In the genomic region with DNA sequence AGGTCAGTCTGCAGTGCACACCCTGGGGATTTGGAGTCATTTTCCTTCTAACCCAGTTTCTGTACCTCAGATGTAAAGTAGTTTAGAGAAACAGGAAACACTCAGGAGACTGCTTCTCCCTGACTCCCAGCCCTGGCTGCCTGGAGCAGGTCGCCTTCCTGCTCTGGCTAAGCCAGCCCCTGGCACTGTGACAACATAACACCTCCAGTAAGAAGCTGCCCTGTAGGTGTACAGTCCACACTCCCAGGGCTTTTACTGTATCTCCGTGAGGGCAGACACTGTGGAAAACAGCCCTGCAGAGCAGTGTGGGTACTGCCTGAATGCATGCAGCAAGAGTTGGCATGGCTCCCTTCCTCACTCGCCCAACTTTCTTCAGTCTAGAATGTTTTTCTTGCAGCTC, we compare ENCODE assay signal across 9 mouse cellular contexts. TPM values are rescaled to one million over a fixed set of nuclear protein-coding genes. Genes with fewer than 3 reads are reported as not detected.
DNase-seq lines count a peak whose midpoint lies in the region; ATAC-seq and TF ChIP-seq lines count a peak whose summit lies in the region.
"Had no signal": no experiment of that assay in that cellular context is flagged by ENCODE, and none has a peak within 500 bp of the region (broad histone marks: within the 10 kb centered on the region; RNA-seq: fewer than 3 reads in every experiment).

No protein-coding gene starts in this region.

- 10% methylated on average over 3 of the region's 3 CpGs for WGBS in heart, adult 2 months
- 56% methylated on average over 3 of the region's 3 CpGs for WGBS in midbrain, embryonic 15.5 days

- H3K27ac ChIP-seq in brown adipose tissue, adult 24 weeks (replicated peaks; ENCODE audit: low read depth, low read length), result peak overlapping the region; percentile 85
- peak overlapping the region; percentile 91 for H3K27ac ChIP-seq in heart, adult 2 months
- no peak overlapping the region for H3K27ac ChIP-seq in midbrain, embryonic 15.5 days

- peaks cover 56% of the 10 kb centered on the region for H3K4me1 ChIP-seq in brown adipose tissue, adult 24 weeks (ENCODE audit: control insufficient read depth, insufficient read depth, insufficient read length, low read length)
- peaks cover 49% of the 10 kb centered on the region for H3K4me1 ChIP-seq in heart, adult 2 months (ENCODE audit: control insufficient read depth, insufficient read depth, low read length)
- peaks cover 72% of the 10 kb centered on the region for H3K4me1 ChIP-seq in midbrain, embryonic 15.5 days

- TF ChIP-seq CTCF in heart, adult 2 months (IDR thresholded peaks at IDR 0.05), result 0 out of 2 replicates have a peak, but pooled peaks have one; percentile 7

- DNase-seq in 3T3-L1 (ENCODE audit: low read depth, low spot score), result peak; percentile 36
- peak; percentile 64 to 74 for DNase-seq in heart, adult 2 months
- peak; percentile 51 for DNase-seq in kidney, adult 9 months
- DNase-seq in spleen, postnatal 14 days (ENCODE audit: low spot score in 2 of 2), result no peak
- no peak for DNase-seq in ovary, postnatal 10 days (ENCODE audit: low spot score)
- DNase-seq in frontal cortex, postnatal 10 days (ENCODE audit: low spot score in 2 of 2), result no peak

- H3K4me3 ChIP-seq in brown adipose tissue, adult 24 weeks (ENCODE audit: insufficient read depth, low read depth, low read length), result peak overlapping the region; percentile 75
- H3K4me3 ChIP-seq in heart, adult 2 months, result no peak overlapping the region
- peak overlapping the region; percentile 97 for H3K4me3 ChIP-seq in midbrain, embryonic 15.5 days

- intact Hi-C loops in heart, adult 2 months (cut with DNase I), result loop anchor here (5.0 kb wide), 1 partner anchor 353 kb away; no protein-coding TSS in a partner anchor

- no peak for ATAC-seq in midbrain, embryonic 15.5 days (replicated peaks)

- H3K36me3 ChIP-seq in heart, adult 2 months (ENCODE audit: control insufficient read depth, insufficient read depth, low read length), result peaks cover 3% of the 10 kb centered on the region; the same call in 1 of the 2 replicates
- no peaks in the 10 kb centered on the region for H3K36me3 ChIP-seq in midbrain, embryonic 15.5 days (replicated peaks)

- H3K27me3 ChIP-seq in heart, adult 2 months (ENCODE audit: control insufficient read depth, insufficient read depth, low read length), result no peaks in the 10 kb centered on the region
- no peaks in the 10 kb centered on the region for H3K27me3 ChIP-seq in midbrain, embryonic 15.5 days (replicated peaks)

- peaks cover 2% of the 10 kb centered on the region; the same call in 1 of the 2 replicates for H3K79me2 ChIP-seq in heart, adult 2 months (replicated peaks; ENCODE audit: control insufficient read depth, insufficient read depth, low read length)

- TF ChIP-seq POLR2A in heart, adult 2 months (IDR thresholded peaks at IDR 0.05; ENCODE audit: insufficient read depth, low read depth, low read length), result no peak

- peak overlapping the region; percentile 98 for H3K4me2 ChIP-seq in midbrain, embryonic 15.5 days

- 0 out of 2 replicates have a peak, but pooled peaks have one; percentile 52 for TF ChIP-seq EP300 in heart, adult 2 months (IDR thresholded peaks at IDR 0.05; ENCODE audit: insufficient read depth, low read depth, low read length)

- no peaks in the 10 kb centered on the region for H3K9me3 ChIP-seq in midbrain, embryonic 15.5 days

- no peak overlapping the region for H3K9ac ChIP-seq in heart, adult 2 months (ENCODE audit: low read depth, low read length)
- peak overlapping the region; percentile 31; the same call in 1 of the 2 replicates for H3K9ac ChIP-seq in midbrain, embryonic 15.5 days

RNA-seq across cellular contexts. Expression of a gene that starts 3.4 kb away (rescaled TPM):
- 6.0 and 6.9 TPM in 2 replicates for polyA plus RNA-seq in brown adipose tissue, adult 24 weeks (2012; ENCODE audit: insufficient read depth, insufficient read length, missing spikeins)
- 10 to 100 TPM; 10.0 to 11.7 TPM for total RNA-seq in heart, adult 2 months (2021)
- 4.8 and 6.6 TPM in 2 replicates for polyA plus RNA-seq in heart, adult 2 months (2012; rRNA removed)
- 6.8 and 7.1 TPM in 2 replicates for polyA plus RNA-seq in midbrain, embryonic 15.5 days (2015; fragmentation: Nextera tagmentation; extraction: Ambion mirVana)

RNA-seq across cellular contexts. Expression of a gene that starts 11.2 kb away (rescaled TPM):
- not detected in 2 replicates for polyA plus RNA-seq in brown adipose tissue, adult 24 weeks (2012; ENCODE audit: insufficient read depth, insufficient read length, missing spikeins)
- not detected for total RNA-seq in heart, adult 2 months (2021)
- polyA plus RNA-seq in heart, adult 2 months (2012; rRNA removed), result not detected in 2 replicates
- not detected in 2 replicates for polyA plus RNA-seq in midbrain, embryonic 15.5 days (2015; fragmentation: Nextera tagmentation; extraction: Ambion mirVana)
- total RNA-seq: left cerebral cortex, postnatal 25 days had no signal

RNA-seq across cellular contexts. Expression of a gene that starts 59.4 kb away (rescaled TPM):
- 14.9 and 17.9 TPM in 2 replicates for polyA plus RNA-seq in brown adipose tissue, adult 24 weeks (2012; ENCODE audit: insufficient read depth, insufficient read length, missing spikeins)
- 10 to 100 TPM; 22.7 to 23.8 TPM for total RNA-seq in heart, adult 2 months (2021)
- polyA plus RNA-seq in heart, adult 2 months (2012; rRNA removed), result 19.8 and 22.7 TPM in 2 replicates
- polyA plus RNA-seq in midbrain, embryonic 15.5 days (2015; fragmentation: Nextera tagmentation; extraction: Ambion mirVana), result 9.4 and 9.9 TPM in 2 replicates

Comparison
In these comparisons a context has a peak if more than half of its experiments do, and no peak if none do; other contexts are left out.
1. DNase-seq: peak in 3T3-L1 (single experiment), heart, adult 2 months (2 of 2) and kidney, adult 9 months (single experiment); none in spleen, postnatal 14 days (0 of 2), ovary, postnatal 10 days (single experiment) and frontal cortex, postnatal 10 days (0 of 2).